Mouse (Mus musculus): ENCODE measurements at regions not wholly inside any gene's neighbourhood (a gene's known extent, or its start where the extent isn't known, plus 50 kb on each side); places are given as distances from the start of the nearest gene placed in this dataset.
A peak's percentile ranks its signal among the peaks of the same experiment; 100 is the strongest.

DNA sequence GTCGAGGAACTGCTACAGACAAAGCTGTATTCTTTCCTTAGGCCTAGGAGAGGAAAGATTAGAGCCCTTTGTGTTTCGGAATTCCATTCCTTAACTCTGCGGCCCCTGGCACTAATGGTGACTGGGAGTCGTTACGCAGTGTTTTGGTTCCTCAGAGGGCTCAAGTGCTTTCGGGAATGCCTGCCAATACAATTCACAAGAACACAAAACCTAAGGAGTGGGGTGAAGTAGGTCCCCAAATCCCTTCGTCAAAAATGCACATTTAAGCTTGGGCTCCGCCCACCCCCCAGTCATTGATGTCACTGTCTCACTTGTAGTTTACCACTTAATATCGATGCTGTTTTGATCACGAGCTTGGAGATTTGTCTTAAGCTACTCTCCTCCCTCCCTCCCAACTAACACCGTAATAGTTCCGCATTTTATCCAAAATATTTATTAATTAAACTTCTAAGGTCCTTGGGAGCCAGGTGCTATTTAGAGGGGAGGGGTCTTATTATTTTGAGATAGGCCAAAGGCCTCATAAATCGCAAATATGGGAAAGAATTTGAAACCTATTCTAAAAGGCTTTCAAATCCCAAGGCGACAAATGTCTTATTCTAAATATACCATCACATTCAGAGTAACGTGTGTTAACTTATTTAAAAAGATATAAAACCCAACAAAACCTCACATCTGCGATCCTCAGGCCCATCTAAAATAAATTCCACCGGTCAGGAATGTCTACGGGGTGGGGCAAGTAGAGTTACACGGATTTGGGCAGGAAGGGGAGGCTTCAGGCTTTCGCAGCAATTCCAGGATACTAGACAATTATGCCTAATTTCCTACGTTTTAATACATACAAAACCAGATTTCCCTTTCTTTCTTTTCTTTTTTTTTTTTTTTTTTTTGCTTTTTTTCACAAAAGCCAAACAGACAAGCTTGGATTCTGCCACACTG, 75.6 kb upstream of the Chd2 start:
- WGBS = 3% methylated on average over 21 of the region's 21 CpGs
- ATAC-seq (ENCODE audit: low FRiP score) = 0 out of 2 replicates have a peak, but pooled peaks have one; percentile 4

DNA sequence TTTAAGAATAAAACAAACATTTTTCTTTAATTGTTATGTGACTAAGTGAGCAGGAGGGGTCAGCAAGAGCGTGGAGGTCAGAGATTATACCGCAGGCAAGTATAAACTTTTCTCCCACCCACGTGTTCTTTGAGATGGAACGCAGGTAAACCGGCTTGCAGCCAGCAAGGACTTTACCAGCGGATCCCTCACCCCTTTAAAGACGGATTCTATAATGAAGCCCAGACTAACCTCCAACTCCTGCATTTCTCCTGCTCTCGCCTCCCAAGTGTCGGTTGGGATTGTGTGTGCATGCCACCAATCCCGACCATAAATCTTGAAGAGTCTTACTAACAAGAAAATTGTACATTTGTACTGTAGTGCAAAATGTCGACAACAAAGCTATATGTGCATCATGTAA, 74.4 kb upstream of the Chd2 start:
- Histone ChIP-seq H3K9me3 (ENCODE audit: control insufficient read depth, low read length) (no peaks in the 10 kb centered on the region), H3K4me1 (replicated peaks; ENCODE audit: control insufficient read depth, insufficient read depth, low read length) (peaks cover 20% of the 10 kb centered on the region), H3K27ac (peak overlapping the region; percentile 100), H3K9ac (peak overlapping the region; percentile 79), H3K36me3 (replicated peaks; ENCODE audit: control insufficient read depth, insufficient read depth) (no peaks in the 10 kb centered on the region), H3K4me2 (replicated peaks) (peak overlapping the region; percentile 93), H3K4me3 (replicated peaks; ENCODE audit: low read length) (no peak overlapping the region), H3K27me3 (ENCODE audit: control insufficient read depth, insufficient read depth, low read length) (no peaks in the 10 kb centered on the region)
- DNase-seq (ENCODE audit: low spot score) = no peak
- 34% methylated on average over 11 of the region's 11 CpGs for WGBS
- ATAC-seq (ENCODE audit: low FRiP score) = no peak

More for the DNA sequence above, 75.6 kb upstream of the Chd2 start:
- H3K36me3 ChIP-seq (replicated peaks; ENCODE audit: control insufficient read depth, insufficient read depth) = no peaks in the 10 kb centered on the region
- peak overlapping the region; percentile 100 for H3K27ac ChIP-seq
- peak; percentile 73 for DNase-seq (ENCODE audit: low spot score)
- H3K4me3 ChIP-seq (replicated peaks; ENCODE audit: low read length) = peak overlapping the region; percentile 67
- peak overlapping the region; percentile 79 for H3K9ac ChIP-seq
- no peaks in the 10 kb centered on the region for H3K27me3 ChIP-seq (ENCODE audit: control insufficient read depth, insufficient read depth, low read length)
- H3K4me1 ChIP-seq (replicated peaks; ENCODE audit: control insufficient read depth, insufficient read depth, low read length) = peaks cover 20% of the 10 kb centered on the region
- H3K4me2 ChIP-seq (replicated peaks) = peak overlapping the region; percentile 93
- H3K9me3 ChIP-seq (ENCODE audit: control insufficient read depth, low read length) = no peaks in the 10 kb centered on the region

DNA sequence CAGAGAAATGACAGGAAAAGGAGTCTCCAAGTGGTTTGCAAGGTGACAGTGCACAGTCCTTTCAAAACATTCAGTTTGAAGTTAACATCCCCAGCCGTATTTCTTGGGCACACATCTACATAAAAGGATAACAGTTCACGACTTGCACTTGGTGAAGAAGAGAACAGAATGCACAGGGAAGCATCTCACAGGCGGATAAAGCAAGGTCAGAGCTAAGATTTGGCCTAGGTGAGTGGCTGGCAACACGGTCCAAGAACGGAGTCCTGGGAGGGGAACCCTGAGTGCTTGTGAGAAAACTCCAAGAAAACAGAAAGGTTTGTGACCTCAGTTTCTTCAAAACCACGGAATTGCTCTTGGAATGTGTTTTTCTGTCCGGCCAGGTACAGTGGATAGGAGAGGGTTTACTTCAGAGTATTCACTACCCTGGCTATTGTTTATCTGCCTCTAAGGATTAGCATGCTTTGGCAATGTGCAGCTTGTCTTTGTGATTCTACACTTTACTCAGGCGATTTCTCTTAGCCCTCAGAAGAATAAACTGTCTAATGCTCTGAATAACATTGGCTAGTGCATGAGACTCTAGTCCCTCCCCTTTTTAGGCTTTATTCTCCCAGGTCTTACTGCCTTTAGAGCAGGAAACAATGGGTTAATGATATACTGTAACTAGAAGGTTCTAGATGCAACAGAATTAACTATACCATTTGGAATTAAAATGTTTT, 73.4 kb upstream of the Chd2 start:
- H3K4me1 ChIP-seq (replicated peaks; ENCODE audit: control insufficient read depth, insufficient read depth, low read length) = peaks cover 20% of the 10 kb centered on the region
- H3K27ac ChIP-seq = peak overlapping the region; percentile 49
- DNase-seq (ENCODE audit: low spot score) (no peak), ATAC-seq (ENCODE audit: low FRiP score) (no peak)
- H3K4me2 ChIP-seq (replicated peaks) = no peak overlapping the region
- no peaks in the 10 kb centered on the region for H3K9me3 ChIP-seq (ENCODE audit: control insufficient read depth, low read length)
- no peaks in the 10 kb centered on the region for H3K27me3 ChIP-seq (ENCODE audit: control insufficient read depth, insufficient read depth, low read length)
- no peak overlapping the region for H3K4me3 ChIP-seq (replicated peaks; ENCODE audit: low read length)
- WGBS = 74% methylated on average over 8 of the region's 8 CpGs
- no peaks in the 10 kb centered on the region for H3K36me3 ChIP-seq (replicated peaks; ENCODE audit: control insufficient read depth, insufficient read depth)
- H3K9ac ChIP-seq = no peak overlapping the region

DNA sequence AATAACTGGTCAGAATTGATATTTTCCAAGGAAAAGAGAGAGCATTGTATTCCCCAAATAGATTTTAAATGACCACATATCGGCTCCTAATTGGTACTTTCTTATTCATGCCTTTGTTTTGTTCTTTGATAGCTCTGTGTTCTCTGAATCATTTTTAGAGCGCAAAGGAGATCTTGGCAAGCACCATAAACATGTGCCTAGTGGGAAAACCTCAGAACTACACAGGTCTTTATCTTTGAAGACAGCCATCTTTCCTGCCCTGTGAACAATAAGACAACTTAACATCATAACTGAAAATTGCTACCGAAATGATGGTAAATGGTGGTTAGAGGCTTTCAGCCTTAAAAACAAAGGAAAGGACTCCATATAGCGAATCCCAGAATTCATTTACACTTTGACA, 72.7 kb upstream of the Chd2 start:
- no peak overlapping the region for H3K27ac ChIP-seq
- no peak for ATAC-seq (ENCODE audit: low FRiP score)
- H3K9me3 ChIP-seq (ENCODE audit: control insufficient read depth, low read length) = no peaks in the 10 kb centered on the region
- H3K4me3 ChIP-seq (replicated peaks; ENCODE audit: low read length) = no peak overlapping the region
- H3K27me3 ChIP-seq (ENCODE audit: control insufficient read depth, insufficient read depth, low read length) = no peaks in the 10 kb centered on the region
- H3K9ac ChIP-seq = no peak overlapping the region
- H3K4me1 ChIP-seq (replicated peaks; ENCODE audit: control insufficient read depth, insufficient read depth, low read length) = peaks cover 20% of the 10 kb centered on the region
- no peak overlapping the region for H3K4me2 ChIP-seq (replicated peaks)
- no peak for DNase-seq (ENCODE audit: low spot score)
- H3K36me3 ChIP-seq (replicated peaks; ENCODE audit: control insufficient read depth, insufficient read depth) = no peaks in the 10 kb centered on the region
- 74% methylated on average over 4 of the region's 4 CpGs for WGBS

DNA sequence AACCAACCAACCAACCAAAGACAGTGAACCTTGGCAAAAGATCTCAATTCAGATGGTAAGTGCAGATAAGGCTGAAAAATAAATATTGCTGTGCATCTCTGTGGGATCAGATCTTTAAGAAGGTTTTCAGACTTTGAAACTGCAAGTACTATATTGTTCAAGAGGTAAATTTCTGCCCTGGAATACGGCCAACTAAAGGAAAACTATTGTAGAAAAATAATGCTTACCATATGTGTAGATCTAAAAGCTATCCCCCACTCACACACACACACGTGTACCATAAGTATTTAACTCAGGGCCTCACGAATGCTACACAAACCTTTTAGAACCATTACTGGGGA, 71.1 kb upstream of the Chd2 start:
- no peak overlapping the region for H3K4me2 ChIP-seq (replicated peaks)
- WGBS = 76% methylated on average over 3 of the region's 3 CpGs
- H3K27me3 ChIP-seq (ENCODE audit: control insufficient read depth, insufficient read depth, low read length) = no peaks in the 10 kb centered on the region
- H3K4me3 ChIP-seq (replicated peaks; ENCODE audit: low read length) = no peak overlapping the region
- no peak overlapping the region for H3K27ac ChIP-seq
- no peaks in the 10 kb centered on the region for H3K36me3 ChIP-seq (replicated peaks; ENCODE audit: control insufficient read depth, insufficient read depth)
- H3K9me3 ChIP-seq (ENCODE audit: control insufficient read depth, low read length) = no peaks in the 10 kb centered on the region
- DNase-seq (ENCODE audit: low spot score) = no peak
- peaks cover 29% of the 10 kb centered on the region for H3K4me1 ChIP-seq (replicated peaks; ENCODE audit: control insufficient read depth, insufficient read depth, low read length)
- H3K9ac ChIP-seq = no peak overlapping the region
- ATAC-seq (ENCODE audit: low FRiP score) = no peak

DNA sequence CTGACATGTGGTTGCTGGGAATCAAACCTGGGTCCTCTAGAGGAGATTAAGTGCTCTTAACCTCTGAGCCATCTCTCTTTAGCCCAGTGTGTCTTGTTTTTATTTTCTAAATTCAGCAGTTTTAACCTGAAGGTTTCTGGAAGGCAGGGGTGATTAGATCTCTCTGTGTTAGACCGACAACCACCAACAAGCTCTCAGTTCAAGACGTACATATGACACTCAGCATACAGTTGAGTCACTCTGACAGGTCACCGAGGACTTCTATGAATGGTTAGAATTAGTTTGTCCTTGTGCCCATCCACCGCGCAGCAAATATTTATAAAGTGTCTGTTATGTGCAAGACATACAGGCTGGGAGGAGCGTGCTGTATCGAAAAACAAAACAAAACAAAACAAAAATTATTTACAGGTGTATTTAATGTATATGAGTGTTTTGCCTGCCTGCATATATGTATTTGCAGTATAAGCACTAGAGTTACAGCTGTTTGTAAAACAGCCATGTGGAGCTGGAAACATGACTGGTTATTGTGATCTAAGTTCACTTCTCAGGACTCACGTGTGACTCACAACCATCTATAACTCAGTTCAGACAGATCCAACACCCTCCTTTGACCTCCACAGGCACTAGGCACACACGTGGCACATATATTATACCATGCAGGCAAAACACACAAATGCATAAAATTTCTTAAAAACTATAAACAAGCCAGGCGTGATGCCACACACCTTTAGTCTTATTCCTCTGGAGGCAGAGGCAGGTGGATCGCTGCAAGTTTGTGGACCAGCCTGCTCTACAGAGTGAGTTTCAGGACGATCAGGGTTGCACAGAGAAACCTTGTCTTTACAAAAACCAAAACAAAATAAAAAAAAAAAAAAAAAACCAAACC, 70.5 kb upstream of the Chd2 start:
- no peak overlapping the region for H3K4me2 ChIP-seq (replicated peaks)
- H3K4me1 ChIP-seq (replicated peaks; ENCODE audit: control insufficient read depth, insufficient read depth, low read length) = peaks cover 23% of the 10 kb centered on the region
- ATAC-seq (ENCODE audit: low FRiP score) = no peak
- no peak overlapping the region for H3K27ac ChIP-seq
- H3K9ac ChIP-seq = no peak overlapping the region
- no peaks in the 10 kb centered on the region for H3K27me3 ChIP-seq (ENCODE audit: control insufficient read depth, insufficient read depth, low read length)
- no peaks in the 10 kb centered on the region for H3K9me3 ChIP-seq (ENCODE audit: control insufficient read depth, low read length)
- DNase-seq (ENCODE audit: low spot score) = no peak
- 92% methylated on average over 12 of the region's 12 CpGs for WGBS
- no peaks in the 10 kb centered on the region for H3K36me3 ChIP-seq (replicated peaks; ENCODE audit: control insufficient read depth, insufficient read depth)
- no peak overlapping the region for H3K4me3 ChIP-seq (replicated peaks; ENCODE audit: low read length)

DNA sequence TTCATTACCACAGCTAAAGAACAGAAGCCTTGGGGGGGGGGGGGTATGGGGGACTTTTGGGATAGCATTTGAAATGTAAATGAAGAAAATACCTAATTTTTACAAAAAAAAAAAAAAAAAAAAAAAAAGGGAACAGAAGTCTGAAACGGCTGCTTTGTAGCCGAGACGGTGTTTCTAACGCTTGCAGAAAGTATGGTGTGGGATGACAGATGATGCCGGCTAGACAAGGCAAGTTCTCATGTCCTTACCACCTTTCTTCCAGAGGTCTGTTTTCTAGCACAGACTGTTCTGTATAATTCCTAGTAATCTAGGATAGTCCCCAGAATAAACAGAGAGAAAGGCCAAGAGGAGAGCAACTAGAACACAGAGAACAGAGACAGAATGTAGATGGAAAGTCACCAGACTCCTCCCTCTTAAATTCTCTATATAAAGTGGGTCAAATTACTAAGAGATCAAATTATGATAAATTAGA, 67.2 kb upstream of the Chd2 start:
- no peak for DNase-seq (ENCODE audit: low spot score)
- Histone ChIP-seq H3K27me3 (ENCODE audit: control insufficient read depth, insufficient read depth, low read length) (no peaks in the 10 kb centered on the region), H3K4me2 (replicated peaks) (peak overlapping the region; percentile 66), H3K4me1 (replicated peaks; ENCODE audit: control insufficient read depth, insufficient read depth, low read length) (peaks cover 12% of the 10 kb centered on the region; the same call in 1 of the 2 replicates), H3K9me3 (ENCODE audit: control insufficient read depth, low read length) (no peaks in the 10 kb centered on the region), H3K36me3 (replicated peaks; ENCODE audit: control insufficient read depth, insufficient read depth) (no peaks in the 10 kb centered on the region), H3K9ac (peak overlapping the region; percentile 60; the same call in 1 of the 2 replicates), H3K4me3 (replicated peaks; ENCODE audit: low read length) (no peak overlapping the region), H3K27ac (peak overlapping the region; percentile 68)
- no peak for ATAC-seq (ENCODE audit: low FRiP score)
- 17% methylated on average over 5 of the region's 5 CpGs for WGBS

DNA sequence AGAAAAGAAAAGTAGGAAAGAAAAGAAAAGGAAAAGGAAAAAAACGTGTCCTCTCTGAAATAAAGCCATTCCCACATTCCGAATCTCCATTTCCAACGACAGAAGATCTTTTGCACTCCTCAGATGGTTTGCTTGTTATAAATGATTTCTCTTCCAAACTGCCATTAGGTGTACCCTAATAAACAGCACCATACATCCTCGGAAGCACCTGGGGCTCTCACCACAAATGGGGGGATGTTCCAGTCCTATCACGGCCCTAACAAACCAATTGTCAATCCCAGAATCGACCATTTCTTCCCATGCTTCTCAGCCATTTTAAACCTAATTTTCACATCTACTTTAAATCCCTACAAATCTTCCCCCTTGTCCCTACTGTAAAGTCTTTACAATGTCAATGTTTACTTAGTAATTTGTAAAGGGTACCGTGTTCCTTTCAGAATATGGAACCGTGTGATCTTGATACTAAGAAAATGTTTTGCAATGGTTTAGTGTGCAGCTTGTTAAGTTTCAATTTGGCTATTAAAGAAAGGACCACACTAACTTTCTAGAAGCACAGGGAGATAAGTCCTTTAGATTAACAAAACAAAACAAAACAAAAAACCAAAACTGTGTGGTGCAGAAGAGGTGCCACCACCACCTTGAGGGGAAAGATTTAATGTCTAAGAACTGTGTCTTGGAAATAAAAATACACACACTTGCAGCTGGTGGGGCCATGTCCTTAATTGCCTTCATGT, 66.6 kb upstream of the Chd2 start:
- no peak for DNase-seq (ENCODE audit: low spot score)
- Histone ChIP-seq H3K9ac (peak overlapping the region; percentile 60), H3K4me3 (replicated peaks; ENCODE audit: low read length) (no peak overlapping the region), H3K9me3 (ENCODE audit: control insufficient read depth, low read length) (no peaks in the 10 kb centered on the region), H3K27ac (peak overlapping the region; percentile 93), H3K4me1 (replicated peaks; ENCODE audit: control insufficient read depth, insufficient read depth, low read length) (peaks cover 12% of the 10 kb centered on the region; the same call in 1 of the 2 replicates), H3K27me3 (ENCODE audit: control insufficient read depth, insufficient read depth, low read length) (no peaks in the 10 kb centered on the region), H3K4me2 (replicated peaks) (peak overlapping the region; percentile 66), H3K36me3 (replicated peaks; ENCODE audit: control insufficient read depth, insufficient read depth) (no peaks in the 10 kb centered on the region)
- no peak for ATAC-seq (ENCODE audit: low FRiP score)
- WGBS = 27% methylated on average over 8 of the region's 8 CpGs

Measured in hindbrain, embryonic 14.5 days (tissue).